Mouse (Mus musculus): ENCODE data around the gene Casc1.

DNA sequence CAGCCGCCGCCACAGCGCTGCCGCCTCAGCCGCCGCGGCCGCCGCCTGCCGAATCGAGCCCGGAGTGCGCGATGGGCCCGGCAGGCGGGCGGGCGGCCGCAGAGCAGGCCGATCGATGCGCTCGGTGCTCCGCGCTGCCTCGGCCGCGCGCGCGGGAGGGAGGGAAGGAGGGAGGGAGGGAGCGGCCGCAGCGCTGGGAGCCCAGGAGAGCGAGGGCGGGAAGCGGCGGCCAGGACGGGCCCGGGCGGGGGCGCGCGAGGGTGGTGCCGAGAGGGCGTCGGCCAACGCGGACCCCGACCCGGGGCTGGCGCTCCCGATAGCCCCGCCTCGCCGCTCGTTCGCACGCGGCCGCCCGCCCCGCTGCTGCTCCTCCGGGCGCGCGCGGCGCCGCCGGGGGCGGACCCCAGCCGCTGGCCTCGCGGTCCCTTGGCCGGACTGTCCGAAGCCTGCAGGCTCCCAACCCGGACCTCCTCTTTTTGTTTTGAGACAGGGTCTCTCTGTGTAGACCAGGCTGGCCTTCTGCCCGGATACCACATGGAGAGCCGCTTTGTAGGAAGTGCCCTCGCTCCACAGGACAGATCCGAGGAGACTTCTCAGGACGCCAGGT, 39.5 kb upstream of the Casc1 start, which contains the start of gene Kras:
- TF ChIP-seq USF1 (IDR thresholded peaks at IDR 0.05; ENCODE audit: low read depth) (no peak), POLR2A (IDR thresholded peaks at IDR 0.05; ENCODE audit: insufficient read length, low read depth) (peak; percentile 76), MYOG (IDR thresholded peaks at IDR 0.05; ENCODE audit: control insufficient read depth in 1 of 3, insufficient read depth in 1 of 3, insufficient read length in 2 of 3, low read depth in 2 of 3) (peak in 2 of 3 experiments; percentile 37 to 70), SRF (IDR thresholded peaks at IDR 0.05; ENCODE audit: control insufficient read depth, insufficient read length, low read depth) (no peak), POLR2AphosphoS2 (IDR thresholded peaks at IDR 0.05; ENCODE audit: insufficient read length, low read depth) (peak; percentile 72), MYOD1 (IDR thresholded peaks at IDR 0.05; ENCODE audit: control insufficient read depth in 1 of 3, insufficient read length in 2 of 3, low read depth in 2 of 3) (peak in 1 of 3 experiments; percentile 51), CEBPB (IDR thresholded peaks at IDR 0.05; ENCODE audit: insufficient read depth, poor library complexity, severe bottlenecking) (no peak), REST (IDR thresholded peaks at IDR 0.05; ENCODE audit: insufficient read depth, insufficient read length) (no peak)
